Comparison of ENCODE assay signal across 8 mouse cellular contexts in genomic region chr12:113156540-113156929, GRCm38 (mm10). TPM values are rescaled to one million over a fixed set of nuclear protein-coding genes. Genes with fewer than 3 reads are reported as not detected.
DNase-seq lines count a peak whose midpoint lies in the region; ATAC-seq and TF ChIP-seq lines count a peak whose summit lies in the region.

No protein-coding gene starts in this region.

- H3K36me3 ChIP-seq in lung, postnatal 0 days (ENCODE audit: insufficient read depth, low read length) = no peaks in the 10 kb centered on the region
- H3K36me3 ChIP-seq in embryonic facial prominence, embryonic 14.5 days (ENCODE audit: control insufficient read depth, insufficient read depth, low read length) = 0 out of 2 replicates have a peak, but pooled peaks cover 4% of the 10 kb centered on the region
- peaks cover 22% of the 10 kb centered on the region for H3K36me3 ChIP-seq in limb, embryonic 12.5 days
- H3K36me3 ChIP-seq in stomach, embryonic 16.5 days (ENCODE audit: control insufficient read depth, insufficient read depth, low read length) = no peaks in the 10 kb centered on the region

- H3K4me3 ChIP-seq in lung, postnatal 0 days (ENCODE audit: low read depth, low read length) = peak overlapping the region; percentile 44
- peak overlapping the region; percentile 63 for H3K4me3 ChIP-seq in embryonic facial prominence, embryonic 14.5 days (ENCODE audit: low read depth, low read length)
- H3K4me3 ChIP-seq in limb, embryonic 12.5 days (replicated peaks) = peak overlapping the region; percentile 63
- H3K4me3 ChIP-seq in stomach, embryonic 16.5 days (replicated peaks; ENCODE audit: low read length) = peak overlapping the region; percentile 67

- TF ChIP-seq EP300 in lung, postnatal 0 days (IDR thresholded peaks at IDR 0.05) = no peak

- H3K4me1 ChIP-seq in lung, postnatal 0 days (ENCODE audit: insufficient read depth, low read depth, low read length) = peaks cover 18% of the 10 kb centered on the region
- H3K4me1 ChIP-seq in embryonic facial prominence, embryonic 14.5 days (ENCODE audit: control insufficient read depth, insufficient read depth, low read length) = peaks cover 18% of the 10 kb centered on the region
- H3K4me1 ChIP-seq in limb, embryonic 12.5 days (replicated peaks) = peaks cover 26% of the 10 kb centered on the region
- H3K4me1 ChIP-seq in stomach, embryonic 16.5 days (ENCODE audit: control insufficient read depth, insufficient read depth, low read length) = peaks cover 30% of the 10 kb centered on the region

- no peak for TF ChIP-seq CTCF in lung, postnatal 0 days (IDR thresholded peaks at IDR 0.05)

- H3K27ac ChIP-seq in lung, postnatal 0 days (ENCODE audit: low read length) = 0 out of 2 replicates have a peak overlapping the region, but pooled peaks have one; percentile 3
- H3K27ac ChIP-seq in embryonic facial prominence, embryonic 14.5 days (replicated peaks; ENCODE audit: low read depth, low read length) = peak overlapping the region; percentile 69
- H3K27ac ChIP-seq in limb, embryonic 12.5 days = peak overlapping the region; percentile 56; the same call in 1 of the 2 replicates
- H3K27ac ChIP-seq in stomach, embryonic 16.5 days (ENCODE audit: low read length) = peak overlapping the region; percentile 70

- H3K9me3 ChIP-seq in lung, postnatal 0 days (ENCODE audit: low read length) = no peaks in the 10 kb centered on the region
- H3K9me3 ChIP-seq in embryonic facial prominence, embryonic 14.5 days (ENCODE audit: control insufficient read depth, low read length) = no peaks in the 10 kb centered on the region
- H3K9me3 ChIP-seq in limb, embryonic 12.5 days = no peaks in the 10 kb centered on the region
- no peaks in the 10 kb centered on the region for H3K9me3 ChIP-seq in stomach, embryonic 16.5 days (replicated peaks; ENCODE audit: control insufficient read depth, low read length)

- peak; percentile 53 for DNase-seq in lung, postnatal 0 days (ENCODE audit: low spot score)
- DNase-seq in lung, postnatal 4 days = no peak
- DNase-seq in embryonic facial prominence, embryonic 14.5 days (ENCODE audit: low spot score) = peak; percentile 74
- DNase-seq in embryo, embryonic 9.5 days (ENCODE audit: extremely low spot score) = no peak
- DNase-seq in adrenal gland, postnatal 36 days = no peak
- DNase-seq in kidney, postnatal 25 days = no peak

- WGBS in lung, postnatal 0 days = under 1% methylated on average over 18 of the region's 23 CpGs
- WGBS in embryonic facial prominence, embryonic 14.5 days = 1% methylated on average over 12 of the region's 23 CpGs
- WGBS in limb, embryonic 12.5 days = 0% methylated on average over 23 of the region's 23 CpGs
- WGBS in stomach, embryonic 16.5 days = under 1% methylated on average over 23 of the region's 23 CpGs

- no peak overlapping the region for H3K9ac ChIP-seq in lung, postnatal 0 days (replicated peaks; ENCODE audit: low read depth)
- H3K9ac ChIP-seq in embryonic facial prominence, embryonic 14.5 days (ENCODE audit: low read depth, low read length) = peak overlapping the region; percentile 69
- H3K9ac ChIP-seq in limb, embryonic 12.5 days (replicated peaks) = peak overlapping the region; percentile 60
- peak overlapping the region; percentile 69 for H3K9ac ChIP-seq in stomach, embryonic 16.5 days (ENCODE audit: low read length)

- peak overlapping the region; percentile 88 for H3K4me2 ChIP-seq in lung, postnatal 0 days (replicated peaks; ENCODE audit: low read depth, low read length)
- H3K4me2 ChIP-seq in embryonic facial prominence, embryonic 14.5 days (ENCODE audit: low read depth, low read length) = peak overlapping the region; percentile 86
- peak overlapping the region; percentile 83 for H3K4me2 ChIP-seq in limb, embryonic 12.5 days
- peak overlapping the region; percentile 68 for H3K4me2 ChIP-seq in stomach, embryonic 16.5 days (ENCODE audit: low read depth, low read length)

- ATAC-seq in lung, postnatal 0 days = peak; percentile 0; the same call in 1 of the 2 replicates
- peak; percentile 30; the same call in 1 of the 2 replicates for ATAC-seq in embryonic facial prominence, embryonic 14.5 days (ENCODE audit: low read depth)
- no peak; the same call in 1 of the 2 replicates for ATAC-seq in limb, embryonic 12.5 days (ENCODE audit: insufficient number of reproducible peaks, insufficient read depth, low FRiP score, low TSS enrichment, low read depth)
- peak; percentile 8 for ATAC-seq in stomach, embryonic 16.5 days (ENCODE audit: insufficient read depth, low FRiP score)

- no peaks in the 10 kb centered on the region for H3K27me3 ChIP-seq in lung, postnatal 0 days (replicated peaks; ENCODE audit: insufficient read depth, low read length)
- no peaks in the 10 kb centered on the region for H3K27me3 ChIP-seq in embryonic facial prominence, embryonic 14.5 days (replicated peaks; ENCODE audit: control insufficient read depth, insufficient read depth, low read length)
- H3K27me3 ChIP-seq in limb, embryonic 12.5 days = peaks cover 25% of the 10 kb centered on the region
- 0 out of 2 replicates have a peak, but pooled peaks cover 3% of the 10 kb centered on the region for H3K27me3 ChIP-seq in stomach, embryonic 16.5 days (ENCODE audit: control insufficient read depth, insufficient read depth, low read length)

RNA-seq across cellular contexts. Expression of gene Tedc1, which starts 0.3 kb away (rescaled TPM):
- polyA plus RNA-seq in lung, postnatal 0 days (2015; fragmentation: Nextera tagmentation; extraction: Ambion mirVana) = 2.5 and 2.6 TPM in 2 replicates
- polyA plus RNA-seq in embryonic facial prominence, embryonic 14.5 days (2014; fragmentation: Nextera tagmentation; extraction: Ambion mirVana) = 19.8 and 23.5 TPM in 2 replicates
- 44.1 and 44.6 TPM in 2 replicates for polyA plus RNA-seq in limb, embryonic 12.5 days (2016; fragmentation: Nextera tagmentation; extraction: Ambion mirVana)
- polyA plus RNA-seq in stomach, embryonic 16.5 days (2015; fragmentation: Nextera tagmentation; extraction: Ambion mirVana) = 24.0 and 24.3 TPM in 2 replicates
- 1 to 10 TPM; 1.7 TPM for total RNA-seq in adrenal gland, postnatal 36 days (2021)

RNA-seq across cellular contexts. Expression of gene Crip1, which starts 10.4 kb away (rescaled TPM):
- 1,321 and 1,744 TPM in 2 replicates for polyA plus RNA-seq in lung, postnatal 0 days (2015; fragmentation: Nextera tagmentation; extraction: Ambion mirVana)
- 408 and 507 TPM in 2 replicates for polyA plus RNA-seq in embryonic facial prominence, embryonic 14.5 days (2014; fragmentation: Nextera tagmentation; extraction: Ambion mirVana)
- polyA plus RNA-seq in limb, embryonic 12.5 days (2016; fragmentation: Nextera tagmentation; extraction: Ambion mirVana) = 71.0 and 73.2 TPM in 2 replicates
- 350 and 360 TPM in 2 replicates for polyA plus RNA-seq in stomach, embryonic 16.5 days (2015; fragmentation: Nextera tagmentation; extraction: Ambion mirVana)
- total RNA-seq in adrenal gland, postnatal 36 days (2021) = 10 to 100 TPM; 44.1 to 71.1 TPM

RNA-seq across cellular contexts. Expression of gene Crip2, which starts 16.5 kb away (rescaled TPM):
- 1,357 and 1,498 TPM in 2 replicates for polyA plus RNA-seq in lung, postnatal 0 days (2015; fragmentation: Nextera tagmentation; extraction: Ambion mirVana)
- 154 and 185 TPM in 2 replicates for polyA plus RNA-seq in embryonic facial prominence, embryonic 14.5 days (2014; fragmentation: Nextera tagmentation; extraction: Ambion mirVana)
- polyA plus RNA-seq in limb, embryonic 12.5 days (2016; fragmentation: Nextera tagmentation; extraction: Ambion mirVana) = 51.4 and 53.7 TPM in 2 replicates
- 140 and 142 TPM in 2 replicates for polyA plus RNA-seq in stomach, embryonic 16.5 days (2015; fragmentation: Nextera tagmentation; extraction: Ambion mirVana)
- 10 to 100 TPM; 51.8 to 52.5 TPM for total RNA-seq in adrenal gland, postnatal 36 days (2021)

RNA-seq across cellular contexts. Expression of gene Tmem121, which starts 29.2 kb away (rescaled TPM):
- polyA plus RNA-seq in lung, postnatal 0 days (2015; fragmentation: Nextera tagmentation; extraction: Ambion mirVana) = 1.2 TPM in 2 replicates
- polyA plus RNA-seq in embryonic facial prominence, embryonic 14.5 days (2014; fragmentation: Nextera tagmentation; extraction: Ambion mirVana) = 8.7 and 11.5 TPM in 2 replicates
- polyA plus RNA-seq in limb, embryonic 12.5 days (2016; fragmentation: Nextera tagmentation; extraction: Ambion mirVana) = 17.5 and 18.7 TPM in 2 replicates
- polyA plus RNA-seq in stomach, embryonic 16.5 days (2015; fragmentation: Nextera tagmentation; extraction: Ambion mirVana) = 4.6 and 6.5 TPM in 2 replicates
- total RNA-seq in adrenal gland, postnatal 36 days (2021) = 1 to 10 TPM; 4.5 to 7.4 TPM

RNA-seq across cellular contexts. Expression of gene Mta1, which starts 58.5 kb away (rescaled TPM):
- polyA plus RNA-seq in lung, postnatal 0 days (2015; fragmentation: Nextera tagmentation; extraction: Ambion mirVana) = 10.5 and 12.2 TPM in 2 replicates
- polyA plus RNA-seq in embryonic facial prominence, embryonic 14.5 days (2014; fragmentation: Nextera tagmentation; extraction: Ambion mirVana) = 19.8 and 21.3 TPM in 2 replicates
- 19.3 and 20.5 TPM in 2 replicates for polyA plus RNA-seq in limb, embryonic 12.5 days (2016; fragmentation: Nextera tagmentation; extraction: Ambion mirVana)
- 8.9 and 10.8 TPM in 2 replicates for polyA plus RNA-seq in stomach, embryonic 16.5 days (2015; fragmentation: Nextera tagmentation; extraction: Ambion mirVana)
- total RNA-seq in adrenal gland, postnatal 36 days (2021) = 10 to 100 TPM; 76.8 to 99.8 TPM

Comparison
In these comparisons a context has a peak if more than half of its experiments do, and no peak if none do; other contexts are left out.
1. DNase-seq: peak in lung, postnatal 0 days (single experiment) and embryonic facial prominence, embryonic 14.5 days (single experiment); none in lung, postnatal 4 days (0 of 2), embryo, embryonic 9.5 days (single experiment), adrenal gland, postnatal 36 days (0 of 2) and kidney, postnatal 25 days (0 of 2).
2. H3K27ac ChIP-seq: peak in every context shown above with its lines; median percentile 70 in stomach, embryonic 16.5 days; 69 in embryonic facial prominence, embryonic 14.5 days; 56 in limb, embryonic 12.5 days; 3 in lung, postnatal 0 days.
3. Peak in every context shown above with its lines, with median percentiles within 50 percentile points of each other: H3K4me2 ChIP-seq and H3K4me3 ChIP-seq.